Mouse (Mus musculus) right cerebral cortex, postnatal 25 days (tissue): ENCODE results near the gene Elk1.

Experiments used
- DNase-seq: peaks from one replicate; pipeline ENCODE4 v3.0.0; 2022

The Elk1 gene

DNA sequence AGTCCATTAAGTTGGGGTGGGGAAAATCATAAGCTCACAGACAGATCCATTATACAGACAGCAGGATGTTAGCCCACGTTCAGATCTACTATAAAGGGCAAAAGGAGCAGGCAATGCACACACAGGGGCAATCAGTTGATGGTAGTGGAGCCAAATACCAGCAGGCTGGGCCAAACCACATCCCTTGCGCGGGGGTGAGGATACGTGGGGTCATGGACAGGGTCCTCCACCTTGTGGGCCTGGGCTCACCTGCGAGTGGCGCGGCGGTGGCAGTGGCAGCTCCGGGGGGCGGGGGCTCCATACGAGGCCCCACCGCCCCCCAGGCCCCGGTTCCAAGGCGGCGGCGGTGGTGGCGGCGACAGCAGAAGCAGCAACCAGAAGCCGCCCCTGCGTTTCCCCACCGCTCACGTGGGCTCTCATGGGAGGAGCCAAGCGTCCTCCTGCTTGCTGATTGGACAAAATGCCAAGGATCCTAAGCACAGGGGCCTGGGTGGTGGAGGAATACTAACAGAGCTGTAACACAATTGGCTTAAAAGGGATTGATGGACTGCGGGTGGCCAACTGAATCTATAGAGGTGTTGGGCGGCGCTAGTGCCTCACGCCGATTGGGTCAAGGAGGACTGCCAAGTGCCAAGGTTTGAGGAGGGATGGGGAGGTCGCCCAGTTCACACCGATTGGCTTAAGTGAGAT, at the start of gene Elk1:
Gene Elk1, minus strand, starts transcription at position 418 of the 690 bp plus-strand sequence.
- DNase-seq, result peak; percentile 79

DNA sequence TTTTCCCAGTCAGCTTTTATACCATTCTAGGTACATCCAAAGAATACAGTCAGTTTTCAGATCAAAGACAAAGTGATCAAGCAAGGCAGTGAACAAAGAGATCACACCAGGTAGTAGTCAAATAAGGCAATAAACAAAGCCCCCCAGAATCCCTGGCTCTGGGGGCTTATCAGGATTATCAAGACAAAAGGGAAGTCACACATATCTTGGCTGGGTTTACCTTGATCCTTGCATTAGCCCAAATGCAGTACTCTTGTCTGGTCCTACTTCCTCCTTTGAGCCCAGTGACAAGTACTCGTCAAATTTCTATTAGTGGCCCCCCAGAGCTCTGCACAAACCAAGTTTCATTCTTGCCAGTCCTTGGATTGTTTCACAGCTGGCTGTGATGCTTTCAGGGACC, 30.5 kb upstream of the Elk1 start:
- no peak for DNase-seq

DNA sequence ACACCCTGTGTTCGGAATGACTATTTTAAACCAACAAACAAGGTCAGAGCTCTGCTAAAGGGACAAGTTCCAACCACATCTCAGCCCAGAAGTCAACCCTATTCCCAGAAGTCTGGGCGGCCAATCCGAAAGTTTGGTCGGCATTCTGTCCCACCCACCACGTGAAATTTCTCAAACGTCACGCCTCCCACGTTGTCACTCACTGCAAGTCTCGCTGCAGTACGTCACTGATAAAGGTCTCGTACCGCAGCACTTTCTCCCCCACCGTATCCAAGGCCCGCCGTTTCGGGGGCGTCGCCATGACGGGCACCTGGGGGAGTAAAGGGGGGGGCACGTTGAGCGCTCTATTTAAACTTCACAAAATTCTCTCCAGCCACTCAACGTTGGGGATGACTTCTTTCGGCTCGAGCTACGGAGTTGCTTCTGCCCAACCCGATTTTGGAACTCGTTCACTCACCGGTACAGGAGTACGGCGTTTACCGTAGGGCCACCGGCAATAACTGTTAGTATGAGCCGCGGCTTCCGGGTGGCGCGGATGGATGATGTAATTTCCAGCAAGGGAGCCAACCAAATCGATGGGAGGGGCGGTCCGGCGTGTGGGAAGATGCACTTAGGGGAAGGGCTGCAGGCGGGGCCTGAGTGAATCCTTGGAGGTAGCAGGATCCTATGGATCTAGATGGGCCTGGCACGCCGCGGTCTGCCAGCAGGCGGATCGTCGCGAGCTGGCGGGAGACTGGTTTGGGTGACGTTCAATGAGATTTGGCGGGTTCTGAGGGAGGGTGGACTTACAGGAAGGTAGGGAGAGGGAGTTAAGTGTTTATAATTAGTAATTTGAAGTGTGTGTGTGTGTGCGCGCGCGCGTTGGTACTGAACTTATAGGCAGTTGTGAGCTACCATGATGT, 11.3 kb upstream of the Elk1 start, which contains the start of gene Uxt:
Gene Uxt, minus strand, starts transcription at position 541 of the 902 bp plus-strand sequence.
- DNase-seq, result peak; percentile 84

DNA sequence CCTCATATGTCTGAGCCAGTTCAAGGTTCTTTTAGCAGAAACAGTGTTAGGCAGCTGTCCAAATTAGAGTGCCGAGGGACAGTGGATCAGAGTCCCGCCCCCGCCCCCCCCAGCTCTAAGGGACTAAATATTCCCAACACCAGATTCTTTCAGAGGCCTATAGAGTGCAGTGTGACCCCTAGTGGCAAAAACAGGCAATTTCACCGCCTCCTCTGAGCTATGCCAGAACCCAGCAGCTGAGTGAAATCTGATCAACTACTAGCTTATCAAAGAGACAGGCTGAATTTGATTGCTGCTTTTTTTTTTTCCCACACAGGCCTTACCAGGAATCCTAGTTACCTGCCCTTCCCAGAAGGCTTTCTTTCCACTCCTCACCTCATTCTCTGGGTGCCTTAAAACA, 4.4 kb downstream of the Elk1 start:
- peak; percentile 47 for DNase-seq

DNA sequence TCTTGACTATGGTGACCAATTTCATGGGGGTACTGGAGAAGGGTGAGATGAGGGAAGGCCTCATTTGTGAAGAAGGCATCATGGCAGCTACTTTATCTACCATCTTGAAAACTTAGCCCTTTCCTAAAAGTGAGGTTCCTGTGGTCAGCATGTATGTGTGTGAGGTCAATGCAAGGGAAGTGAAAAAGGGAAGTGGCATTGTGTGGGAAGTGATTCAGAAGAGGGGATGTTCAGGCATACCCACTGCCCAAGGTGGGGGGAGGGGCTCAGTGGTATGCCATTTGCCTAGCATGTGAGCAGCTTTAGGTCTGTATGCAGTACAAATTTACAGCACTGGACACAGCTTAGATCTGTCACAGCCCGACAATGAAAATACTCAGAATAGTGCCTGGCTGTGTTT, 18.4 kb downstream of the Elk1 start:
- no peak for DNase-seq

DNA sequence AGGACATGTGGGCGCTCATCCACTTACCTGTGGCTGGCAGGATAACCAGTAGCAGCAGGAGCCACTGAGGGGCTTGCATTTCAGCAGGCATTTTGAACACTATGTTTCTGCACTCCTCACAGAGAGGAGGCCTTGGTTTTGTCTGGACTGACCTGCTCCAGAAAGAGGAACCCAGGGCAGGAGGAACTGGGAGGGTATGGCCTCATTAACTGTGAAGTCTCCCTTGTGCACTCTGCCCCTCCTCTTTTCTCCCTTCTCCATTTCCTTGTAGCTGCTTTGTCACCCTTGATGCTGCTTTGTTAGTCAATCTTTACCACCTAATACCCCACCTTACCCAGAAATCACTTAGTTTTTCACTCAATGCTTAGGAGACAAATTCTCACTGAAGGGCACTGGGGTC, 19.0 kb downstream of the Elk1 start, which contains the start of gene Cfp:
Gene Cfp, minus strand, starts transcription at position 192 of the 400 bp plus-strand sequence.
- no peak for DNase-seq

DNA sequence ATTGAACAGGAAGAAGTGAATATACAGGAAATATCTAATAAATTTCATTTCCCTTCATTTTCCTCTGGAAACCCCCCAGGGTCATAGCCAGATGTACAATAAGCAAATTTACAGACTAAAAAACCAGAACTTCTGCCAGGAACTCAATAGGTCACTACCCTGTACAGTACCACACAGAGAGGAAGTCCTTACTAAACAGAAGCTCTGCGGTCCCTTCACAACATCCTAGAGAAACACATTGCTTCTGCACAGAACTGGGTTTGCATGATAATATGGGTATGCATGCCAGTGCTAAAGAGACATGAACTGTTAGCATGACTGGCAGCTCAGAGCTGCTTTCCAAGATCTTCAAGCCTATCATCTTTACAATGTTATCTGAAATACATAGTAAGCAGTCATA, 20.5 kb downstream of the Elk1 start:
- DNase-seq, result no peak

DNA sequence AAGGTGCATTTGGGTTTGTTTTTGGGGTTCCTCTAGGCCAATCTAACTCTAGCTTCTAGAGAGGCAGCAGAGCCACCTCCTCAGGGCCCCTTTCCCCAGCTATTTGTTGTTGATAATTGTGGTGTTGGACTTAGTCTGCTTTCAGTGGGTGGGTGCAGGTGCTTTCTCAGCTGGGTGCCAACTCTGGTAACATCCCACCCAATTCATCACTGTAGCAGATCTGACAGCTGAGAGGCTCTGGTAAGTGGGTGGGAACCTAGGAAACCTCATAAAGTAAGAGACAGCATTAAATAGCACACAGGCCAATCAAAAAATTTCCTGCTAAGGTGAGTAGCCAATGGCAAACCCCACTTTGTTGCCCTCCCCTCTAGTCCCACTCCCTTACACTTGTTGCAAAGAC, 25.4 kb downstream of the Elk1 start:
- no peak for DNase-seq

DNA sequence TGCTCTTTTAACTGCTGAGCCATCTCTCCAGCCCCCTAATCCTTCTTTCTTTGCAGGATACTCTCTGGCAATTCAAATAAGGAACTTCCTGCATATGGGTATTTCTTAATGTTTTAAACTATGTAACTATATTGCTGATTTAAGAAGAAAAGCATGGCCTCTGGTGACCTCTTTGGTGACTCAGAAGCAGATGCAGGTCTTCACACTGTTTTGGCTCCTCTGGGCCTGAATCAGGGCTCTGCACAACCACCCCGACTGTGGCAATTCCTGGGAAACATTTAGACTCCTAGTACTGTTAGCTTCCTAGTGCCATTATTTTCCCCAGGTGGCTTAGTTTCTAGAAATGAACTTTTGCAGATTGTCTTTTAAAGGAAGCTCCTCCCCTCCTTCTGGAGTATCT, 26.9 kb downstream of the Elk1 start:
- DNase-seq, result no peak

DNA sequence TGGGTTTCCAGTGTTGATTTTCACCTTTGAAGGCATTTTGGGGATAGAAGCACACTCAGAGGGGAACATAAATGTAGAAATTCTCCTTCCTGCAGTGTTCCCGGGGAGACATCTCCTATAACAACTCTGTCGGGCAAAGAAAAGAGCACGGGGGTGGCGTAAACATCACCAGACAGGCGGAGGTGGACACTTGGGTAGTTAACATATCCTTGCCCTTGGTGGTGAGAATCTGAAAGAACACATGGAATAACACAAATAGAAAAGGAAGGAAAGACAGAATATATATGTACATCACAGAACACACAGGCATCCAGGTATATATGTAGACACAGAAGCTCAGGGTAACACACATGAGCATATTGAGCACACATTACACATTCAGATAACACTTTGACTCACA, 29.0 kb downstream of the Elk1 start:
- DNase-seq, result no peak

DNA sequence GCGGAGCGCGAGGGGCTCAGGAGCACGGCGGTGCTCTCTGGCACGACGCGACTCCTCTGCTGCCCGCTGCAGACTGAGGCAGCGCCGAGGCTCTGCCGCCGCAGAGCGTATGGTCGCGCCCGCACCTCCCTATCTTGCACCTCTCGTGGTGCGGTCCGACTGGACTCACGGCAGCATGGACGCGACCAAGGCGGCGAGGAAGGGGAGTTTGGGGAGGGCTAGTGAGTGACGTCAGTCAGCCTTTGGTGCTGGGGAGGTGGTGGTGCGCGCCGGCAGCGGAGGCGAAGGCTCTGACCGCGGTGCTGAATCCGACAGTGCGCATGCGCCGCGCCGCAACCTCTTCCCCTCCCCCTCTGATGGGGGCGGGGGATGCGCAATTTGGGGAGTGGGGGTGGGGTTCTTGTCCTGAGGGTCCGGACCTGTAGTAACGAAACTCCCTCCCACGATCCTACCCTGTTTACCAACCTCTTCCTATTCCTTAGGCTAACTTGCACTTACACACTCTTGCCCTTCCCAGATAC, 29.5 kb downstream of the Elk1 start, which contains the start of gene Syn1:
Gene Syn1, minus strand, starts transcription at position 161 of the 521 bp plus-strand sequence.
- DNase-seq, result peak; percentile 84

DNA sequence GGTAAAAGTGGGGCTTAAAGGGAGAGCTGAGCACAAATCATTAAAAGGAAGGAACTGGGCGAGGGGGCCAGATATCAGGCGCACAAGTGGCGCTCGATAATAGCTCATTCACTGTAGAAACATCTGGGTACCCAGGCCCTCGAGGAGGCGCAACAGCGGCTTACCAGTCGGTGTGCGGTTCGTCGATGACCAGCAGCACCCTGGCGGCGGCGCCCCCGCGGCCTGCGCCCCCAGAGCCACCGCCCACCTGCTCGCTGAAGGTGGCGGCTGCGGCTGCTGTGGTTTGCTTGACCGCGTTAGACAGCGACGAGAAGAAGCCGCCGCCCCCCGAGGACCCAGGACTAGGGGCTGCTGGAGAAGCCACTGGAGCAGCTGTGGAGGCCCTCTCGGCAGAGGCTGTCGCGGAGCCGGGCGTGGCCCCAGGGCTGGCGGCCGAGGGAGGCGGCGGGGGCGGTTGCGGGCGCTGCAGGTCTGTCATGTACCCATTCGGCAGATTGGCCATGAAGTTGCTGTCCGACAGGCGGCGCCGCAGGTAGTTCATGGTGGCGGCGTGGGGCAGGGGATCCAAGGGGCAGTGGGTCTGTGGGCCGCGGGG, 30.1 kb downstream of the Elk1 start:
- DNase-seq, result no peak

DNA sequence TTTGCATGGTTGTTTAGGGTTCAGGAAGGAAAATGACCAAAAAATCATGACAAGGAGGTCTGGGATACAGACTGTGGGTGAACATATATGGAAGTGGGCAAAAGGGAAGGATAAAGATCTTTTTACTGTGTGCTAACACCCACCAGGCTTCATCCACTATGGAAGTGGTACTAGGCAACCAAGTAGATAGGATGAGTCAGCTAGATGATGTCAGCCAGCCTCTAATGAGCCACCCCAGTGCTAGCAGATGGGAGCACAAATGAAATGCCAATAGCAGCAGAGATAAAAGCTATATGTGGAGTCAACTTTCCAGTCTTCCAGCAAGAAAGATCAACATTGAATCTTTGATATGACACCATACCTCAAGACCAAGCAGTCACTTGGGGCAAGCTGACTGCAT, 35.3 kb downstream of the Elk1 start:
- DNase-seq, result no peak

DNA sequence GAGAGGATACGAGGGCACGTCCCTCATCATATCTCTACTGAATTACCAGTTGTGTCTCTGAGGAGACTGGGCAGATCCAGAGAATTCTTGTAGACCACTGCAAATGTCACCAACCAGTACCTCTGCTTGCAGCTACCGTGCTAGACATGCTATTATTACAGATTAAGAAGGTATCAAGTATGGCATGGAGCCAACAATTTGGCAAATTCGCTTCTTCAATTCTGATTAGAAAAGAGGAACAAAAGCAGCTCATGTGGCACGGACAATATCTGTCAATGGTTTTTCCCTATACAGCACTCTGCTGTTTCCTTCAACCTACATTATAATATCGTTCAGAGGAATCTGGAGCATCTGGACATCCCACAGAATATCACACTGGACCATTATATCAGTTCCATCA, 36.7 kb downstream of the Elk1 start:
- no peak for DNase-seq

DNA sequence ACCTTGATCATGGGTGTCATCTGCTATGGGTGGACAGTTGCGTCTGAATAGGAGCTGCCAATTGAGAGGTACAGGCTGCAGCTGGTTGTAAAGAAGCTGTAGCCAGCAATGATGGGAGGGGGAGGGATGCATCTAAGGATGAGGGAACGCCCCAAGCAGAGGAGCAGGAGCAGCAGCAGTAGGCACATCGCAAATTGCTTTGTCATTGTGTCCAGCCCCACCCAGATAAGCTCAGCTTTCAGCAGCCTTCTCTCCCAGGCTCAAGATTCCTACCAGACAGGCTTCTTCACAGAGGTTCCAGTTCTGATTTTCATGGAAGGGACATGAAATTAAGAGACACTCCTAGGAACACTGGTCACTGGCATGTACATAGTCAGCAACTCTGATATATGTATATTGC, 40.3 kb downstream of the Elk1 start:
- no peak for DNase-seq
